Mouse (Mus musculus) brain, embryonic 14.5 days (tissue): Measurements from ENCODE around the gene Gfy.

Experiments used
- CTCF ChIP-seq: fragments of 200-500 bp; IDR thresholded peaks from 2 replicates; pipeline ENCODE4 v1.5.1; 2012; ENCODE audit warnings: inconsistent platforms, mild to moderate bottlenecking, moderate library complexity, borderline replicate concordance; ENCODE audit not compliant: insufficient read depth, insufficient read length; ENCODE audit errors: extremely low read depth
- POLR2A ChIP-seq: fragments of 200-500 bp; IDR thresholded peaks from 2 replicates; pipeline ENCODE4 v1.6.1; 2012; ENCODE audit warnings: mild to moderate bottlenecking, inconsistent platforms, borderline replicate concordance; ENCODE audit not compliant: poor library complexity, insufficient read depth, insufficient read length, severe bottlenecking; ENCODE audit errors: extremely low read depth

- TF ChIP-seq POLR2A (no peak), CTCF (no peak)
These were observed 16.2 kb upstream of the Gfy start for GRCm38 (mm10) chr7:45195341-45196175.
